Mouse (Mus musculus) neural tube, embryonic 13.5 days (tissue): ENCODE measurements around the gene Rnf17. TPM values are rescaled to one million over a fixed set of nuclear protein-coding genes. Genes with fewer than 3 reads are reported as not detected.

ENCODE experiments used
- ATAC-seq: fragments of 200-750 bp; cut with Nextera tagmentation; 2 replicates; pipeline ENCODE4 v1.8.0; 2017; ENCODE audit warnings: low read depth, mild to moderate bottlenecking, moderate TSS enrichment, moderate library complexity
- H3K27ac ChIP-seq: fragments of 300-500 bp; sonication (generic); replicated peaks from 2 replicates; pipeline ENCODE4 v1.5.1; 2015; ENCODE audit warnings: moderate library complexity, mild to moderate bottlenecking, inconsistent platforms
- H3K27me3 ChIP-seq: fragments of 300-500 bp; sonication (generic); 2 replicates; pipeline ENCODE4 v1.6.1; 2015; ENCODE audit warnings: mild to moderate bottlenecking, inconsistent platforms
- H3K36me3 ChIP-seq: fragments of 300-500 bp; sonication (generic); 2 replicates; pipeline ENCODE4 v1.6.1; 2015; ENCODE audit warnings: mild to moderate bottlenecking, inconsistent platforms
- H3K4me1 ChIP-seq: fragments of 300-500 bp; sonication (generic); replicated peaks from 2 replicates; pipeline ENCODE4 v1.6.1; 2015; ENCODE audit warnings: inconsistent platforms
- H3K4me2 ChIP-seq: fragments of 300-500 bp; sonication (generic); 2 replicates; pipeline ENCODE4 v1.6.1; 2015; ENCODE audit warnings: inconsistent platforms, mild to moderate bottlenecking, moderate library complexity
- H3K4me3 ChIP-seq: fragments of 300-500 bp; sonication (generic); 2 replicates; pipeline ENCODE4 v1.5.1; 2015; ENCODE audit warnings: mild to moderate bottlenecking, inconsistent platforms
- H3K9ac ChIP-seq: fragments of 300-500 bp; sonication (generic); 2 replicates; pipeline ENCODE4 v1.6.1; 2015; ENCODE audit warnings: moderate library complexity, mild to moderate bottlenecking, inconsistent platforms
- H3K9me3 ChIP-seq: fragments of 300-500 bp; sonication (generic); 2 replicates; pipeline ENCODE4 v1.6.1; 2016; ENCODE audit warnings: inconsistent platforms
- WGBS: fragments of 180-500 bp; shearing (Covaris S2); methylation state at CpG from one replicate; pipeline ENCODE4 v1.1.7; 2015; 5-methylcytosine and 5-hydroxymethylcytosine counted together
- polyA plus RNA-seq: library from polyadenylated mRNA; unstranded; fragments of >200 nt; fragmentation: Nextera tagmentation; extraction: Ambion mirVana; gene quantifications from 2 replicates; pipeline ENCODE4 v1.2.1, GENCODE M21; 2015

Rnf17 gene
- polyA plus RNA-seq, 1 experiment from 2014 or later, result 0.68 TPM

DNA sequence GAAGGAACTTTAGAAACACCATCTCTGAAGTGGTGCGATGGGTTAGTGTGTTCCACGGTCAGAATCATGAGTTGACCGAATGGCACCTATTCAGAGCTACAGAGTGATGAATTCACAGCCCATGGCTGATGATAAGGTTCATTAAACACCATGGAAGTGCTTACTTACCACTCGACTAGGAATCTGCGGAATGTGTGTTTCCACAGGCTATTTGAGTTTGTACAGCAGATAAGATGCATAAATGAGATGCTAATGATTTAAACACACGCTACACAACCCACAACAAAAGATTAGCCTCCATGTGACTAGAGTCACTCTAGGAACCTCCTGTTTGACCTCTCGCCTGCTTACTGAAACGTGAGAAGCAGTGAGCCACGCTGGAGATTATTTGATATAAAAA, 23.0 kb upstream of the Rnf17 start:
- no peaks in the 10 kb centered on the region for H3K36me3 ChIP-seq
- no peak overlapping the region for H3K4me2 ChIP-seq
- ATAC-seq, result no peak
- H3K4me1 ChIP-seq, result no peaks in the 10 kb centered on the region
- no peaks in the 10 kb centered on the region for H3K27me3 ChIP-seq
- H3K27ac ChIP-seq, result no peak overlapping the region
- H3K4me3 ChIP-seq, result no peak overlapping the region
- WGBS, result 73% methylated on average over 9 of the region's 9 CpGs
- H3K9ac ChIP-seq, result no peak overlapping the region
- H3K9me3 ChIP-seq, result no peaks in the 10 kb centered on the region

- H3K36me3 ChIP-seq, result no peaks in the 10 kb centered on the region
- no peaks in the 10 kb centered on the region for H3K9me3 ChIP-seq
- no peak overlapping the region for H3K4me3 ChIP-seq
- no peaks in the 10 kb centered on the region for H3K4me1 ChIP-seq
- H3K27me3 ChIP-seq, result no peaks in the 10 kb centered on the region
- H3K9ac ChIP-seq, result no peak overlapping the region
- H3K4me2 ChIP-seq, result no peak overlapping the region
- no peak for ATAC-seq
- no peak overlapping the region for H3K27ac ChIP-seq
- 84% methylated on average over 4 of the region's 4 CpGs for WGBS
These were observed 20.0 kb upstream of the Rnf17 start for GRCm38 (mm10) chr14:56382366-56382765.

DNA sequence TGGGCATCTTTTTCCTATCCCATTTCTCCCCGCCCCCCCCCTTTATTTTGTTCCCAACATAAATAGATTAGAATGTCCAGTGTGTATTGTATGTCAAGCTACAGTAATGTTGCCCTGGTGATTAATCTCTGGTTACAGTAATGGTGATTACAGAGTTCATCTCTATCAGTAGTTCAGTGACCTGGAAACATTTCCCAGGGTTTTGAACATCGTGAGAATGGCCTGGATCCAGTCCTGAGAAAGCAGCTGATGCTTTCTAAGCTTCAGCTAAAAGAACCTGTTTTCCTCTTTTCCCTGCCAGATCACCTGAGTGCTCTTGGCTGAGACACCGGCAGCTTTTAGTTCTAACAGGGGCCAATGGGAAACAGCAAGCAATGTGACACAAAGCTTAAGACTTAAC, 12.1 kb upstream of the Rnf17 start:
- 70% methylated on average over 3 of the region's 3 CpGs for WGBS
- H3K4me2 ChIP-seq, result no peak overlapping the region

DNA sequence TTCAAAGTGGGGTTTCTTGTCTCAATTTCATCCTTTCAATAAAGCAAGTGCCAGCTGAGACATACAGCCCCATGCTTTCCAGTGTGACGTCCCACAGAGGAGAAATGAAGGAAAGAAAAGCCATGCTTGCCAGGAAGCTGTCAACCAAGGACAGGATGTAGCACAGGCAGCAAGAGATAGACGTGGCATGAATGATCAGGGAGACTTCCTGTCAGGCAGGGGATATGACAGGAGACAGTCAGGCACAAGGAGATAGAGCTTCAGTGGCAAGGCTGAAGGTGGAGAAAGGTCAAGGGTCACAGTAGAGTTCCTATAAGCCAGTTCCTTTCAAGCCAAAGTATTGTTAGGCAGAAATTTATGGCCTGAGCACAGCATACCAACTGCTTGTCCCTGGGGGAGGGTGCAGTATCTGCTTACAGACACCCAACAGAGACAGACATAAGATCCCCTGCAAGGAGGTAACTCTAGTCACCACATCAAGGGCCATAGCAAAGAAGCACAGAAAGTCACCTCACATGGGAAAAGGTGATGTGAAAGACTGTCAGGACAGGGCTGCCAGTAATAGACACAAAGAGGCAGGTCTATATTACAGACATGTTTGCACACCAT, 8.6 kb upstream of the Rnf17 start:
- no peaks in the 10 kb centered on the region for H3K9me3 ChIP-seq
- H3K9ac ChIP-seq, result no peak overlapping the region
- H3K4me3 ChIP-seq, result no peak overlapping the region
- 10% methylated on average over 2 of the region's 2 CpGs for WGBS
- ATAC-seq, result no peak
- H3K27ac ChIP-seq, result no peak overlapping the region
- no peaks in the 10 kb centered on the region for H3K27me3 ChIP-seq
- H3K36me3 ChIP-seq, result no peaks in the 10 kb centered on the region
- peaks cover 15% of the 10 kb centered on the region for H3K4me1 ChIP-seq
- no peak overlapping the region for H3K4me2 ChIP-seq

More for the DNA sequence above, 12.1 kb upstream of the Rnf17 start:
- no peak overlapping the region for H3K9ac ChIP-seq
- H3K4me3 ChIP-seq, result no peak overlapping the region
- ATAC-seq, result no peak
- no peaks in the 10 kb centered on the region for H3K36me3 ChIP-seq
- H3K27ac ChIP-seq, result no peak overlapping the region
- H3K9me3 ChIP-seq, result no peaks in the 10 kb centered on the region
- no peaks in the 10 kb centered on the region for H3K27me3 ChIP-seq
- peaks cover 15% of the 10 kb centered on the region for H3K4me1 ChIP-seq

DNA sequence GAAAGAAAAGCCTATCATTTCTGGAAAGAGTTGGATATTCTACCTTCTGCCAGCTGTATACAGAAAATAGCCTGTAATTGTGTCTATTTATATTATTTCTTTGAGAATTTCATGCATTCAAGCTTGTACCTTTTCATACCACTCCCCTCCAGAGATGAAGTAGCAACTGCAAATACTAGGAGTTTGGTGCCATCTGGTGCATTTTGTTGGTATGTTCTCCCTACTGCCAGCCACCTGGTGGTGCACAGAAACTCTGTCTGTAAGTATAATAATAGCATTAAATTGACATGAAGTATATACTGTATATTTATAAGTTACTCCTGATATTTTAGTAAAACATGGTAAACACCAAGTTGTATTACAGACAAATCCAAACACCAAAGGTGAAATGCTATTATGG, 4.4 kb upstream of the Rnf17 start:
- no peaks in the 10 kb centered on the region for H3K9me3 ChIP-seq
- no peak overlapping the region for H3K27ac ChIP-seq
- H3K27me3 ChIP-seq, result no peaks in the 10 kb centered on the region
- no peak for ATAC-seq
- no peak overlapping the region for H3K4me3 ChIP-seq
- no peak overlapping the region for H3K9ac ChIP-seq
- H3K4me1 ChIP-seq, result peaks cover 11% of the 10 kb centered on the region
- H3K36me3 ChIP-seq, result no peaks in the 10 kb centered on the region
- no peak overlapping the region for H3K4me2 ChIP-seq

DNA sequence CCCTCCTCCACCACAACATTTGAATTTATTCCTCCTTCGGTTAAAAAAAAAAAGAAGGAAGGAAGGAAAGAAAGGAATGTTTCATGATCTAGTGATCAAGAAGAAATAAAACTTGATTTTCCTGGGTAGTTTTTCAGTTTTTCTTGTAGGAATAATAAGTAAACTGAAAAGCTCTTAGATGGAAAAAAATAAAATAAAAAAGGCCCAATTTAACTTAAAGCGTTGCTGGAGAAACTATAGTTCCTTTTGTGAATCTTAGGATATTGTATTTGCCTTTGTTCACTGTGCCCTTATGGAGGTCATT, 643 bp downstream of the Rnf17 start:
- no peaks in the 10 kb centered on the region for H3K9me3 ChIP-seq
- 93% methylated on average over 2 of the region's 2 CpGs for WGBS
- H3K4me1 ChIP-seq, result no peaks in the 10 kb centered on the region
- H3K27ac ChIP-seq, result no peak overlapping the region
- no peaks in the 10 kb centered on the region for H3K36me3 ChIP-seq
- no peak overlapping the region for H3K4me2 ChIP-seq
- no peaks in the 10 kb centered on the region for H3K27me3 ChIP-seq
- no peak overlapping the region for H3K4me3 ChIP-seq
- no peak for ATAC-seq
- H3K9ac ChIP-seq, result no peak overlapping the region

DNA sequence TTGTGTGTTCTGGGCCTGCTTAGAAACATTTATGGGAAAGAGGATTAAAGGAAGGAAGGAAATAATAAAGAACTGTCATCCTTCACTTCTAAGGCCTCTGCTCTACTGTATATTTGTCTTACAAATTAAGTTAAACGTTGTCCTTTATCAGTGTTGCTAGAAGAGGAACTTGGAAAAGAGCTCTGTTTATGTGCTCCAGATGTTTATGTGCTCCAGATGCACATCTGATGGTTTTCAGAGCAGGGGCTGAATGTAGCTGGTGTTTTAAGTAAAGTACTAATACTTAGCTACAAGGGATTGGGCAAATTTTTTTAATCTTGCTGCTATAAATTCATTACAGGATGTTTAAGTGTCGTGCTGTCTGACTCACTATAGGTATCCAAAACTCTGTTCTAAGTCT, 59.7 kb downstream of the Rnf17 start:
- H3K4me2 ChIP-seq, result no peak overlapping the region
- no peaks in the 10 kb centered on the region for H3K4me1 ChIP-seq
- no peak overlapping the region for H3K9ac ChIP-seq
- WGBS, result 69% methylated on average over 2 of the region's 2 CpGs
- H3K36me3 ChIP-seq, result no peaks in the 10 kb centered on the region
- no peak overlapping the region for H3K4me3 ChIP-seq
- ATAC-seq, result no peak
- H3K9me3 ChIP-seq, result no peaks in the 10 kb centered on the region
- no peak overlapping the region for H3K27ac ChIP-seq
- H3K27me3 ChIP-seq, result no peaks in the 10 kb centered on the region

- ATAC-seq, result no peak
These were observed 60.3 kb downstream of the Rnf17 start for GRCm38 (mm10) chr14:56462729-56463128.

DNA sequence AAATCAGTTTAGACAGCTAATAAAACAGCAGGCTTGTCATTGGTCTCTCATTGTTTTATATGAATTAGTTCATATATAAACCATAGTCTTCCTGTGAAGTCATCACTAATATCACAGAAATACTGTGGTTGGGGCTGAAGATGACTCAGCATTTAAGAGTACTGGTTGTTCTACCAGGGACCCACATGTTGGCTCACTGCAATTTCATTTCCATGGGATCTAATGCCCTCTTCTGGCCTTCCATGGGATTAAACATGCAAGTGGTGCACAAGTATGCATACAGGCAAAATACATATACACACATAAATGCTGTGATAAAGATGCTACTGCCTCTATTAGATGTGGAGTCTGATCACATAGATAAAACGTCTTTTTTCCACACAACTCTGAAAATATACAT, 65.8 kb downstream of the Rnf17 start:
- H3K36me3 ChIP-seq, result no peaks in the 10 kb centered on the region
- no peak overlapping the region for H3K4me3 ChIP-seq
- H3K27ac ChIP-seq, result no peak overlapping the region
- no peak overlapping the region for H3K4me2 ChIP-seq
- H3K27me3 ChIP-seq, result no peaks in the 10 kb centered on the region
- no peak for ATAC-seq
- 49% methylated on average over 1 of the region's 1 CpGs for WGBS
- H3K9ac ChIP-seq, result no peak overlapping the region
- H3K9me3 ChIP-seq, result no peaks in the 10 kb centered on the region
- H3K4me1 ChIP-seq, result no peaks in the 10 kb centered on the region

More at GRCm38 (mm10) chr14:56462729-56463128, 60.3 kb downstream of the Rnf17 start:
- Histone ChIP-seq H3K27me3 (no peaks in the 10 kb centered on the region), H3K4me2 (no peak overlapping the region), H3K36me3 (no peaks in the 10 kb centered on the region), H3K9me3 (no peaks in the 10 kb centered on the region), H3K4me1 (no peaks in the 10 kb centered on the region), H3K4me3 (no peak overlapping the region), H3K9ac (no peak overlapping the region), H3K27ac (no peak overlapping the region)
- 78% methylated on average over 1 of the region's 1 CpGs for WGBS

DNA sequence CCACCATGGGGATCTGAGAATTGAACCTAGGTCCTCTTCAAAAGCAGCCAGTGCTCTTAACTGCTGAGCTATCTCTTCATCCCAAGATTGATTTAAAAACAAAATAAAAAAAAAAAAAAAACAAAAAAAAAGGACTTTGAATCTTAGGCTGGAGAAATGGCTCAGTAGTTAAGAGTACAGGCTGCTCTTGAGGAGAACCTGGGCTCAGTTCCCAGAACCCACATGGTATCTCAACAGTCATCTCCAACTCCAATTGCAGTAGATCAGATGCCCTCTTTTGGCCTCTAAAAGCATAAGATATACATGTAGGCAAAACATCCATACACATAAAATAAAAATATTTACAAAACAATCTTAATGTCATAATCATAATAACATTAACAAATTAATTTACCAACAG, 87.4 kb downstream of the Rnf17 start:
- H3K9me3 ChIP-seq, result no peaks in the 10 kb centered on the region
- H3K4me1 ChIP-seq, result no peaks in the 10 kb centered on the region
- H3K27me3 ChIP-seq, result no peaks in the 10 kb centered on the region
- no peak overlapping the region for H3K4me3 ChIP-seq
- no peak overlapping the region for H3K9ac ChIP-seq
- ATAC-seq, result no peak
- H3K36me3 ChIP-seq, result no peaks in the 10 kb centered on the region
- no peak overlapping the region for H3K27ac ChIP-seq
- H3K4me2 ChIP-seq, result no peak overlapping the region

DNA sequence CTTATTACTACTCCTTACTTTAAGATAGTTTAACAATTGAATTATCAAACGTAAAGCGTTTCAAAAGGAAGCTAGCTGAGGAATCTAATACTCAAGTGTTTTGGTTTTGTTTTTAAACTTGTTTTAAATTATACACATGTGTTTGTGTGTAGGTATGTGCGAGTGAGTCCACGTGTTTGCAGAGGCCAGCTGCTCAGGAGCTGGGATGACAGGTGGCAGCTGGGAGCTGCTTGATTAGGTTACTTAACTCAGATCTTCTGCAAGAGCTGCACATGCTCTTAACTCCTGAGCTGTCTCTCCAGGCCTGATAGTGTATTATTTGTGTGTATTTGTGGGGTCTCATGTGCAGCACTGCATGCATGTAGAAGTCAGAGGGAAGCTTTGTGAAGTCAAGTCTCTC, 100.0 kb downstream of the Rnf17 start:
- no peak overlapping the region for H3K4me3 ChIP-seq
- H3K9me3 ChIP-seq, result no peaks in the 10 kb centered on the region
- H3K36me3 ChIP-seq, result no peaks in the 10 kb centered on the region
- no peak overlapping the region for H3K9ac ChIP-seq
- ATAC-seq, result no peak
- no peaks in the 10 kb centered on the region for H3K27me3 ChIP-seq
- WGBS, result 81% methylated on average over 4 of the region's 4 CpGs
- H3K27ac ChIP-seq, result no peak overlapping the region
- no peaks in the 10 kb centered on the region for H3K4me1 ChIP-seq
- no peak overlapping the region for H3K4me2 ChIP-seq

DNA sequence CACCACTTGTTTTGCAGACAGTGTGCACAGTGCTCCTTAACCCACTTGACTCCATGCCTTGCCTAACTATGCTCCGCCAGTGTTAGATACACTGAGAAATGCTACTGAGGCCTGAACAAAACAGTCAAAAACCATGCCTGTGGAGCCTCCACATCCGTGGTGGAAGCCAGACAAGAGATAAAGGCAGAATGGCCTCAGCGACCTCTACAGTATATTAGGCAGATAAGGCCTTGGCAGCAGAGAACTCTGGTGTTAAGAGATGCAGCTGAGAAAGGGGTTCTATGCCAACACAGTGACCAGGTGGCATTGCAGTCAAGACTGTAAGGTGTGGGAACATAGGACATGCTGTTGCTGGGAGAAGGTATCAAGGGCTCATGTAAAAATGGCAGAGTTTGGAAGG, 104.4 kb downstream of the Rnf17 start:
- H3K9ac ChIP-seq, result no peak overlapping the region
- H3K27ac ChIP-seq, result no peak overlapping the region
- H3K4me3 ChIP-seq, result no peak overlapping the region
- no peak for ATAC-seq
- H3K36me3 ChIP-seq, result no peaks in the 10 kb centered on the region
- H3K4me2 ChIP-seq, result no peak overlapping the region
- H3K9me3 ChIP-seq, result no peaks in the 10 kb centered on the region
- H3K4me1 ChIP-seq, result no peaks in the 10 kb centered on the region
- 78% methylated on average over 3 of the region's 3 CpGs for WGBS
- H3K27me3 ChIP-seq, result no peaks in the 10 kb centered on the region

DNA sequence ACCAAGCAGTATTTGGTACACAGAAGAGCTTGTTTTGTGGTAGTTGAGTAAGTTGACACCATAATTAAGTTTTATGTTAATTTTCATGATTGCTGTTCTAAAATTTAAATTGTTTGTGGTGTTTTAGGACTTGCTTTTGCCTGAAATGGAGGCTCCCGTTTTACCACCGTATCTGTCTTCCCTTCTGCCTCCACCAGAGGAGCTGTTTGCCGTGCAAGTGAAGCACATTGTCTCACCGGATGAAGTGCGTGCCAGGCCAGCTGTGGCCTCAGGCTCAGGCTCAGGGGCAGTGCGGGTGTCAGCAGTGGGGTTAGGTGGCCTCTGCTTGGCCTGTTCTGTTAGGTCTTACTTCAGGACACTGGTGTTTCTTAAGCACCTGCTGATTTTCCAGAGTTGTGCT, 109.7 kb downstream of the Rnf17 start:
- no peak for ATAC-seq
- Histone ChIP-seq H3K27me3 (no peaks in the 10 kb centered on the region), H3K4me1 (no peaks in the 10 kb centered on the region), H3K4me2 (no peak overlapping the region), H3K9me3 (no peaks in the 10 kb centered on the region), H3K4me3 (no peak overlapping the region), H3K36me3 (no peaks in the 10 kb centered on the region), H3K27ac (no peak overlapping the region), H3K9ac (no peak overlapping the region)
- WGBS, result 21% methylated on average over 6 of the region's 6 CpGs
